Mouse (Mus musculus) brain, adult 2 months (tissue): Measurements from ENCODE around the gene Rab44.

Experiments used
- DNase-seq: peaks from one replicate; pipeline ENCODE4 v3.0.0; 2011; ENCODE audit warnings: low read depth, low spot score

Gene Rab44

DNA sequence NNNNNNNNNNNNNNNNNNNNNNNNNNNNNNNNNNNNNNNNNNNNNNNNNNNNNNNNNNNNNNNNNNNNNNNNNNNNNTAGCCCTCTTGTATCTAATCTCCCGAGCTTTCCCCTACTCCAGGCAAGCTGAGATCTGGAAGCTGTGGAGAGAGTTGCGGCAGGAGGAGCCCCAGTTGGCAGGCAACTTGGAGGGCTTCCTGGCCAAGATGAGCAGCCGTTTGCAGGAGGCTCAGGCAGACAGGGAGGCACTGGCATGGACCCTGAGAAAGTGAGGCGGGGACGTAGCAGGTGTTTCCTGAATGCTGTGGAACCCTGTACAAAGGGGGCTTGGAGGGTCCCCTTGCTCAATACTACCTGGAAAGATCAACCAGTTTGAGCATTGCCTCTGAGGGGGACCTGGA is 21.1 kb downstream of the Rab44 start:
- no peak for DNase-seq

GRCm38 (mm10) chr17:29136236-29136635 is 22.3 kb downstream of the Rab44 start:
- peak; percentile 57 for DNase-seq

GRCm38 (mm10) chr17:29137906-29138305 is 24.0 kb downstream of the Rab44 start:
- no peak for DNase-seq

GRCm38 (mm10) chr17:29141577-29141976 is 27.6 kb downstream of the Rab44 start:
- DNase-seq, result no peak

DNA sequence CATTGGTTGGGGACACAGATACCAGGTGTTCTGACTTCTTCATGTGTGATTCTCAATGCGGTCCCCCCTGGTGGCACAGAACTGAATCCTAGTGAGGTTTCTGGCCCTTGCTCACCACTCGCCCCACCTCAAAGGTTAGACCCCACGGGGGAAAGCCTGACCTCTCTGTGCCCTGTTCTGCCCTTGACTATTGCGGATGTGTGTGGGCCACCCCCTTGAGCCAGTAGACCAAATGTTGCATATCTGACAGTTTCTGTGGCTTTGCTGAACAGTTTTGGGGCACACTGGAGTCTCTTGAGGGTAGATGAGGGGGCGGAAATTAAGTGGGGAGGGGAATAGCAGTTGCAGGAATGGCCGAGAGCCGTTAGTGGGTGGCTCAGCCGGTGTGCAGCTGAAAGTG is 29.3 kb downstream of the Rab44 start:
- DNase-seq, result no peak

GRCm38 (mm10) chr17:29145101-29145500 is 31.2 kb downstream of the Rab44 start:
- no peak for DNase-seq

- DNase-seq, result no peak
These were observed 33.3 kb downstream of the Rab44 start for GRCm38 (mm10) chr17:29147273-29147672.

DNA sequence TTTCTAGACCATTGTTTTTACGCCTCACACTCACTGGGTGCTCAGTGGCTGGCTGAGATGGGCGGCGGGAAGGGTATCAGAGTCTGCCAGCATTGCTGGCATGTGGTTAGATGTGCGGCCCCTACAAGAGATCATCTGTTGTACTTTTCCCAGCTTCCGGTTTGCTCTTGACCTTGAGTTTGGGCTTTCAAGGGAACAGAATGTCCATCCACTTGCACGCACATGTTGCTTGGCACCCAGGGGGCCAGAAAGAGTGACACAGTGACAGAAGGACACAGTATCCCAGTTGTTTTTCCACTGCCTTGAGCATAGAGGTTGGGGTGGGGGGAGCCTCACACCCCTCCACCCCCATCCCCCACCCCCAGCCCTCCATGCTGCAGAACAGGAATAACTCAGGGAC is 33.8 kb downstream of the Rab44 start:
- DNase-seq, result no peak

DNA sequence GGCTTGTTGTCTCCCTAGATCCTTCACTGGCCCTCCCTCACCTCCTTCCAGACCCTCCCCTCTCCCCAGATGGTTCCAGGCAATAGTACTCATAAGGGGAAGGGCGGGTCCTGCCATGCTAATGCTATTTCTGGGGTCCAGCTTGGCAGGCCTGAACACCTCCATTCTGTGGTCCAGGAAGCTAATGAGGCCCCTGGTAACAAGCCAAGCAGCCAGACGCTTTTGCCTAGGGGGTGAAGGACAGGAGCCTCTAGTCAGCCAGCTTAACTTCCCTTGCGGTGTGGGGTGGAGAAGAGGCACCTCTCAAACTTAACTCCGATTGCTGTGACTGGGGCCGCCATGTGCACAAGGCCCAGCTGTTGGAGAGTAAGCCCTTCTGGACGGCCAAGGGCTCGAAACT is 35.8 kb downstream of the Rab44 start:
- no peak for DNase-seq

DNA sequence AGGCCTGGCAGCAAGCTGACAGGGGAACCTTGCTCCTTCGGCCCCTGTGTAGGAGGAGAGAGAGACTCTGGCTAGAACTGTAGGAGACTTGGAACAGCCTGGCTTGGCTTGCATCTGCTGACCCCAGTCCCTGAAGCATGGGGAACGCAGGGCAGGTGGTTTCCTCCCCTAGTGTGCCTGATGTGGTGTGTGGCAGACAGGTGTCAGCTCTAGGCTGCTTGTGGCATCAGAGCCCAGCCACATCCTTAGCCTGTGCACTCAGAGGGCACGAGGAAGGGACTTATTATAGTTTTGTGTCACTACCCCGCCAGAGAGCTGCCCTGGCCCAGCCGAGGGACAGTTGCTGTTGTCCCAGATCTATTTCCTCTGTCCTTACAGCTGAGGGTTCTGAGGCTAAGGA is 38.6 kb downstream of the Rab44 start:
- DNase-seq, result no peak

DNA sequence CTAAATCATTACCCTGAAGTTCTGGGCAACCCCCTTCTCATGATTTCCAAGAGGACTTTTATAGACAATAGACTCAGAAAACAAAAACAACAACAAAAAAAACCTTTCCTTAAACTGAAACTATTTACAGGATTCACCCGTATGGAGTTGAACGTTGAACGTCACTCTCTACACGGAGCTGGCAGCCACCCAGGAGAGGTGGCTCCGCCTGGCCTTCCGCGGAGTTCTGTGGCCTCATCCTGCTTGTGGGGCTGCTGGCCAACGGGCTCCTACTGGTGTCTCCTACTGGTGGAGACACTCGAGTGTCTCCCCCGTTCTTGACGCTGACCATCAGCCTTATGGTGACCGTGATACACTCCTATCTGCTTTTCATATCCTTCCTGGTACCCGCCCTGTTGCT is 40.3 kb downstream of the Rab44 start:
- no peak for DNase-seq

DNA sequence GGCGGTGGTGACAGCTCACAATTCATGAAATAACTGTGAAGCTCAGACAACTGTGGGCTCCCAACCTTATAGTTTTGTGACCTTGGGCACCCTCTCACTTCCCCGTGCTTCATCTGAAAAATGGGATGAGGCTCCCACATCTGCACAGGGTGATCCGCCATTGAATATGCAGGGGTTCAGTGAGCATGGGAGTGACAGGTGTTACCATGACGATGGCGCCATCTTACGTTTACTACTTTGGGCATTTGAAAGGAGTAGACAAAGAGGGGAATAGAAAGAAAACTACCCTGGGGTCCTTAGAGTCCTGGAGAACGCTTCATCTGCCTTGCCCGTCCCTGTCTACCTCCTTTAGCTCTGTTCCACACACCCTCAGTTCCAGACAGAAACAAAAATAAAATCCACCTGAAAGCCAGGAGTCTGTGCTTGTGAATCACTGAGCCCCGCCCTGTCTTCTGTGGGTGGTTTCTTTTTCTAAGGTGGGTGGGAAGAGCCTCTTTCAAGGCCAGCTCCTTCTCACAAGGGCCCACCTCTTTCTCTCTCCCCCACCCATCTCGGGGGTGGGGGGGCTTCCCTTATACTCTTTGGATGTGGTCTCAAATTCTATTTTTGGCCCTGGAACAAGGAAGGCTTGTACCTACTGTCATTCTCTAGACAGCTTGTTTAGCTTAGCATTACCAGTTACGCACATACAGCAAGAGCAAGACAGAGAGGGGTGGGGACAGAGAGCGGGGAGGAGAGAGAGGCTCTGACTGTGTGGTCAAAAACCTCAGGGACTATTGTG is 41.6 kb downstream of the Rab44 start:
- peak; percentile 85 for DNase-seq

- DNase-seq, result peak; percentile 74
These were observed 42.5 kb downstream of the Rab44 start for GRCm38 (mm10) chr17:29156396-29156795.

- DNase-seq, result no peak
These were observed 42.9 kb downstream of the Rab44 start for GRCm38 (mm10) chr17:29156866-29157265.

DNA sequence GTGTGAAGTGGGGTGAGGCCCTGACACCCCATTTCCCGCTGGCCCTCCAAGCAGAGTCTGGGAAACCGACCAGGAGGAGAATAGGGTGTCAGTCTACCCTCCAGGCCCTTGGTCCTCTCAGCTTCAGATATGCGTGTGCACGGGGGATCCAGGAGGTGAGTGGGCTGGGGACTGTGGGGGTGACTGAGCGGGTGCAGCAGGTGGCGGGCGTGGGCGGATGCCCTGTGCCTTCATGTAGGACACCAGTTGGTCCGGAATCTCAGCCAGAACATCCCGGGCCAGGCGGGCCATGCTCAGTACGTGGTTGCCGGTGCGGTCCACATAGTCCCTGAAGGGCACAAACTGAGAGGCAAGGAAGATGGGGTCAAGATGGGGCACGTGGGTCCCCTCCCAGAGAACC is 45.0 kb downstream of the Rab44 start:
- DNase-seq, result no peak

DNA sequence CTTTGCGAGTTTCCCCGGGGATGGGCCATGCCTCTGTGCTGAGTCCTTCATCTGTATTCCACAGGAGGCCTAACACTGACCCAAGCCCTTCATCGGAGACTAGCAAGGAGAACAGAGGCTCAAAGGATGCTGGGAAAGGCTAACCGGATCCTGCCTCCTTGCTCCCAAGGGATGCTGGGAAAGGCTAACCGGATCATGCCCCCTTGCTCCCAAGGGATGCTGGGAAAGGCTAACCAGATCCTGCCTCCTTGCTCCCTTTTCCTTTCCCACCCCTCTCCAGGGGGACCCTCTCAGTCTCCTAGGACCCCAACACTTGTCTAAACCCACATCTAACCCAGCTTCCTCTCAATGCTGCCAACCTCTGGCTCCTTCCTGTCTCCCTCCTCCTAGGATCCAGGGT is 45.4 kb downstream of the Rab44 start:
- no peak for DNase-seq

DNA sequence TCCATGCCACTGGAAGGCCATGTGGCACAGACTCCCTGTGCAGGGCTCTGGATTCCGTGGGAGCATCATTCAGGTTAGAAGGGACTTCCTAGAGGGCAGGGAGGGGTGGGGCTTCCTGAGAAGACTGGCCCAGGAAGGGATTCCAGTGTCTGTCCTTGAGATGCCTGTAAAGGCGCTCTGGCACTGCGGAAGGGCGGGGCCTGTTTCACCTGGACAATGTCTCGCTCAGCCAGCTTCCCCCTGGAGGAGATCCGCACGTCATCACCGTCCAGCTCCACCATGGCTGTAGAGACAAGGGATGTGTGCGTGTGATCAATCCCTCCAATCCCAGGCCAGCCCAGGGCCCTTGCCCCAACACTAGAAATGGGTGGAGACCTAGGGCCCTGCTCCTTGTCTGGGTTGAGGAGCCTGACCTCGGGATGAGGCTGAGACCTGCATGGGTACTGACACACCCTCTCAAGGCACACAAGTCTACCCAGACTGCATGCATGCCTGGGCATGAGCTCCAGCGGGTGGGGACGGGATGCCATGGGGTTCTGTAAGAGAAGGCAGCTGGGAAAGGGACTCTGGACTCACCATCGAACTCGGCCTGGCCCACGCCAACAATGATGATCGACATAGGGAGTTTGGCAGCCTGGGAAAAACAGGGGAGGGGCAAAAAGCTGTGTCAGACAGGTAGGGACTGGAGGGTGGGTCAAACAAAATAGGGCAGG is 46.0 kb downstream of the Rab44 start:
- no peak for DNase-seq

DNA sequence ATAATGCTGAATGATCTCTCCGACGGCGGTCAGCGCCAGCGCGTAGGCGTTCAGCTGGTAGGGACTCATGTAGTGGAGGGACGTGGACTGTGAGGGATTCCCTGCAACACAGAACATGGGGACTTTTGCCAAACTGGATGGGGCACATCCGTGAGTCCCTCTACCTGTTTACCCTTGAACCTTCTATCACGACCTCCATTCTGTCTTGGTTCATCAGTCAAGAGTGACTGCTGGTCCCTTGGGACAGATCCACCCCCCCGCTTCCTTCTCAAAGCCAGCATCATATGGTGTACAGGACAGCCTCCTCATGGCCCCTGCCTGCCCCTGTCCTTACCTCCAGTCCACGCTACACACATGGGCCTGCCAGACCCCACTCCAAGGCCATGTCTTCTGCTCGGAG is 48.4 kb downstream of the Rab44 start:
- DNase-seq, result no peak

GRCm38 (mm10) chr17:29164469-29165111 is 50.6 kb downstream of the Rab44 start:
- no peak for DNase-seq

GRCm38 (mm10) chr17:29165452-29165851 is 51.5 kb downstream of the Rab44 start:
- DNase-seq, result no peak

- no peak for DNase-seq
These were observed 52.1 kb downstream of the Rab44 start for GRCm38 (mm10) chr17:29165967-29166578.

DNA sequence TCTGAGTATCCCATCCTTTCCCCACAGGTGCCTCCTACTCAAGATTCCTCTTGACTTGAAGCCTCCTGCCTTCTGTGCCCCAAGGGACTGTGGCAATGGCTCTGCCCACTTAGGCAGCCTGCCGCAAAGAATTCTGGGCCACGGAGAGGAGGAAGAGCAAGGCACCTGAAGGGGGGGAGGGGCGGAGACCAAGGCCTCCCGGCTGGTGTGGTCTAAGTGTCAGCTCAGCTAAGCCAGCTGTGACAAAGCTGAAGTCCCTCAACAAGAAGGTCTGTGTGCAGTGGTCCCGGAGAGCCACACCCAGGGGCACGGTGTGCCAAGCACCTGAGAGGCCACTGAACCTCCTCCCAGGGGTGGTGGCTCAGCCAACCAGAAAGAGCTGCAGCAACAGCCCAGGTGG is 53.4 kb downstream of the Rab44 start:
- no peak for DNase-seq
